Mouse (Mus musculus) brain, adult 2 months (tissue): ENCODE measurements around the gene Gm20855.
"Not testable (repeated sequence)": the region's sequence is repeated elsewhere in the genome, so short reads cannot be mapped to it uniquely, and the experiment has no call there.

Experiments
- DNase-seq: peaks from one replicate; pipeline ENCODE4 v3.0.0; 2011; ENCODE audit warnings: low read depth, low spot score

Gm20855 gene

GRCm38 (mm10) chrY:35131733-35132132 is at the start of gene Gm20855:
Gm20855 (minus strand) TSS chrY:35131833.
- not testable (repeated sequence) for DNase-seq
